Mouse (Mus musculus) C2C12 (cell line): ENCODE measurements around the gene Med6. TPM values are rescaled to one million over a fixed set of nuclear protein-coding genes. Genes with fewer than 3 reads are reported as not detected.
"Not testable (repeated sequence)": the region's sequence is repeated elsewhere in the genome, so short reads cannot be mapped to it uniquely, and the experiment has no call there.

Experiments used
- H3K27me3 ChIP-seq: one replicate; pipeline ENCODE4 v1.6.1; 2011; ENCODE audit not compliant: control insufficient read depth, insufficient read depth, insufficient read length
- H3K36me3 ChIP-seq: one replicate; pipeline ENCODE4 v1.6.1; 2011; ENCODE audit not compliant: control insufficient read depth, insufficient read depth
- H3K4me3 ChIP-seq: one replicate; pipeline ENCODE4 v1.5.1; 2011; ENCODE audit warnings: mild to moderate bottlenecking, control low read depth; ENCODE audit not compliant: poor library complexity, insufficient read depth, severe bottlenecking
- H3K79me2 ChIP-seq: one replicate; pipeline ENCODE4 v1.6.1; 2011; ENCODE audit not compliant: control insufficient read depth, insufficient read depth
- H3K79me3 ChIP-seq: one replicate; pipeline ENCODE4 v1.6.1; 2011; ENCODE audit warnings: low read depth, control low read depth
- H3ac ChIP-seq: one replicate; pipeline ENCODE3; 2011; ENCODE audit warnings: low read depth; ENCODE audit not compliant: control insufficient read depth, insufficient read length
- MAX ChIP-seq: IDR thresholded peaks from one replicate; pipeline ENCODE4 v1.6.1; 2011; ENCODE audit warnings: mild to moderate bottlenecking, control low read depth
- MYOD1 ChIP-seq: IDR thresholded peaks from one replicate; pipeline ENCODE4 v1.6.1; 2011; ENCODE audit warnings: low read depth; ENCODE audit not compliant: control insufficient read depth, insufficient read length
- polyA plus RNA-seq: library from polyadenylated mRNA; unstranded; fragments of >200 nt; fragmentation: generic; extraction: Trizol; gene quantifications from one replicate; pipeline ENCODE4 v1.2.1, GENCODE M21; 2012; ENCODE audit warnings: missing spikeins

Gene Med6
- polyA plus RNA-seq, 1 experiment = 34.4 TPM

- TF ChIP-seq MYOD1 (no peak), MAX (peak; percentile 39)
- Histone ChIP-seq H3K36me3 (no peaks in the 10 kb centered on the region), H3K27me3 (no peaks in the 10 kb centered on the region), H3ac (peak within 1 kb of the TSS; percentile 61), H3K4me3 (peak within 1 kb of the TSS; percentile 95), H3K79me3 (peaks cover 44% of the 10 kb centered on the region), H3K79me2 (peaks cover 53% of the 10 kb centered on the region)
Observed at GRCm38 (mm10) chr12:81532316-81533028, 62.3 kb downstream of the Med6 start, which contains the start of the genes Gm20498 and Synj2bp. Gm20498 (minus strand) TSS chr12:81532905. Synj2bp (minus strand) TSS chr12:81532911.

- H3ac ChIP-seq, H3K4me3 ChIP-seq, H3K36me3 ChIP-seq, H3K27me3 ChIP-seq: not testable (repeated sequence)
- Histone ChIP-seq H3K79me2 (peaks cover 72% of the 10 kb centered on the region), H3K79me3 (peaks cover 57% of the 10 kb centered on the region)
Observed at GRCm38 (mm10) chr12:81530587-81530986, 64.2 kb downstream of the Med6 start.

Other genes with a start within 250 kb of the Med6 start
- 0.08 TPM for gene Gm4787, start 215.5 kb downstream of the Med6 start, polyA plus RNA-seq
- gene Adam4, start 173.1 kb downstream of the Med6 start, polyA plus RNA-seq = 0.22 TPM
- gene Cox16, start 109.9 kb downstream of the Med6 start, polyA plus RNA-seq = 88.4 TPM
- gene Gm20498, start 62.1 kb downstream of the Med6 start, polyA plus RNA-seq = 30.2 TPM
- gene Synj2bp, start 62.1 kb downstream of the Med6 start, polyA plus RNA-seq = 9.2 TPM
- gene Adam21, start 26.5 kb downstream of the Med6 start, polyA plus RNA-seq = 0.04 TPM
- 11.2 TPM for gene Ttc9, start 36.2 kb upstream of the Med6 start, polyA plus RNA-seq
- gene Map3k9, start 186.2 kb upstream of the Med6 start, polyA plus RNA-seq = 0.29 TPM